Mouse (Mus musculus) heart, postnatal 0 days (tissue): ENCODE data around the gene Ppm1b.

Experiments used
- CTCF ChIP-seq: IDR thresholded peaks from 2 replicates; pipeline ENCODE4 v1.5.1; 2016; ENCODE audit warnings: antibody characterized with exemption, control low read depth, low read depth
- EP300 ChIP-seq: IDR thresholded peaks from 2 replicates; pipeline ENCODE4 v1.6.1; 2016; ENCODE audit warnings: antibody characterized with exemption, low read depth

GRCm38 (mm10) chr17:84997639-84998038, 41.1 kb downstream of the Ppm1b start:
- TF ChIP-seq CTCF (no peak), EP300 (no peak)
